Comparison of ENCODE assay signal across 30 mouse cellular contexts in the genomic region with DNA sequence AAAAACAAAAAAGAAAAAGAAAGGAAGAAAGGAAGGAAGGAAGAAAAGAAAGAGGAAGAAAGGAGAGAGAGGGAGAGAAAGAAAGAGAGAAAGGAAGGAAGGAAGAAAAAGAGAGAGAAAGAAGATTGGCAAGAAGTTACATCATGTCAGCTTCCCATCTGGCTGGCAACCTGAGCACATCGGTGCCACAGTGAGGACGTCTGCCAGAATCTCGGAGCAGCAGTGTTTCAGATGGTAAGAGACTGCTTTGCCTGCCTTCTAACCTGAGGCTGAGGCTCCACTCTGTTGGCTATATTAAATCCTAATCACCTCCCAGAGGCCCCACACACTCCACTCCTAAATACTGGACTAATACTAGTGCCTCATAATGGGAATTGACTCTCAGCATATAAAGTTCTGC. TPM values are rescaled to one million over a fixed set of nuclear protein-coding genes. Genes with fewer than 3 reads are reported as not detected.
DNase-seq lines count a peak whose midpoint lies in the region; ATAC-seq and TF ChIP-seq lines count a peak whose summit lies in the region.
"Had no signal": no experiment of that assay in that cellular context is flagged by ENCODE, and none has a peak within 500 bp of the region (broad histone marks: within the 10 kb centered on the region; RNA-seq: fewer than 3 reads in every experiment).

No protein-coding gene starts in this region.

- 66% methylated on average over 3 of the region's 3 CpGs for WGBS in midbrain, postnatal 0 days
- 88% methylated on average over 3 of the region's 3 CpGs for WGBS in midbrain, embryonic 11.5 days

- DNase-seq in cerebellum, postnatal 14 days: peak; percentile 48 to 60
- DNase-seq in frontal cortex, postnatal 10 days (ENCODE audit: low spot score in 2 of 2): no peak
- DNase-seq in midbrain, postnatal 0 days (ENCODE audit: low spot score): peak; percentile 45
- no peak for DNase-seq in midbrain, embryonic 11.5 days (ENCODE audit: low spot score, missing footprints)
- no peak for DNase-seq in gastrocnemius, postnatal 14 days
- DNase-seq: adrenal gland, postnatal 14 days; cerebellum, adult 2 months; forebrain, postnatal 0 days; gastrocnemius, postnatal 25 days; kidney, adult 2 months; kidney, postnatal 36 days; layer of hippocampus, postnatal 36 days; left cerebral cortex, postnatal 4 days; liver, postnatal 0 days; lung, postnatal 36 days; right cerebral cortex, postnatal 4 days; thymus, adult 18-20 months; thymus, postnatal 25 days had no signal

- H3K4me3 ChIP-seq in midbrain, postnatal 0 days (ENCODE audit: low read depth, low read length): no peak overlapping the region
- no peak overlapping the region for H3K4me3 ChIP-seq in midbrain, embryonic 11.5 days (ENCODE audit: low read depth, low read length)
- H3K4me3 ChIP-seq: erythroblast, embryonic 14.5 days; heart, embryonic 10.5 days; heart, embryonic 15.5 days; intestine, embryonic 15.5 days; liver, embryonic 12.5 days; midbrain, embryonic 12.5 days had no signal

- H3K36me3 ChIP-seq in midbrain, postnatal 0 days (ENCODE audit: insufficient read depth, low read length): 0 out of 2 replicates have a peak, but pooled peaks cover 4% of the 10 kb centered on the region
- no peaks in the 10 kb centered on the region for H3K36me3 ChIP-seq in midbrain, embryonic 11.5 days (ENCODE audit: control insufficient read depth, insufficient read depth, low read length)

- no peak overlapping the region for H3K4me2 ChIP-seq in midbrain, postnatal 0 days (ENCODE audit: low read depth, low read length, poor library complexity, severe bottlenecking)
- H3K4me2 ChIP-seq in midbrain, embryonic 11.5 days: no peak overlapping the region
- H3K4me2 ChIP-seq: heart, embryonic 15.5 days; hindbrain, embryonic 14.5 days; intestine, embryonic 15.5 days; liver, embryonic 12.5 days; midbrain, embryonic 12.5 days had no signal

- H3K4me1 ChIP-seq in midbrain, postnatal 0 days (ENCODE audit: insufficient read depth, low read length): no peaks in the 10 kb centered on the region
- H3K4me1 ChIP-seq in midbrain, embryonic 11.5 days (ENCODE audit: control insufficient read depth, insufficient read depth, low read length): no peaks in the 10 kb centered on the region; the same call in 1 of the 2 replicates
- H3K4me1 ChIP-seq: intestine, embryonic 15.5 days; liver, embryonic 12.5 days had no signal

- TF ChIP-seq CTCF in midbrain, postnatal 0 days (IDR thresholded peaks at IDR 0.05): no peak

- ATAC-seq in cerebellum, adult (ENCODE audit: insufficient number of reproducible peaks, low FRiP score, low TSS enrichment): no peak
- peak; percentile 51; the same call in 1 of the 2 replicates for ATAC-seq in frontal cortex, adult (ENCODE audit: low TSS enrichment)
- no peak for ATAC-seq in midbrain, postnatal 0 days (ENCODE audit: low FRiP score)
- ATAC-seq in midbrain, embryonic 11.5 days (ENCODE audit: low FRiP score): no peak
- ATAC-seq: forebrain, postnatal 0 days; intestine, embryonic 15.5 days; liver, embryonic 12.5 days; liver, postnatal 0 days; Patski had no signal

- no peaks in the 10 kb centered on the region for H3K9me3 ChIP-seq in midbrain, postnatal 0 days (ENCODE audit: low read length)
- H3K9me3 ChIP-seq in midbrain, embryonic 11.5 days (ENCODE audit: control insufficient read depth, low read length): no peaks in the 10 kb centered on the region
- H3K9me3 ChIP-seq: G1E; heart, embryonic 10.5 days; heart, embryonic 15.5 days; intestine, embryonic 15.5 days; liver, embryonic 12.5 days; midbrain, embryonic 12.5 days had no signal

- no peak overlapping the region for H3K9ac ChIP-seq in midbrain, postnatal 0 days (replicated peaks; ENCODE audit: low read length, poor library complexity, severe bottlenecking)
- no peak overlapping the region for H3K9ac ChIP-seq in midbrain, embryonic 11.5 days (ENCODE audit: low read length)
- H3K9ac ChIP-seq: forebrain, postnatal 0 days; heart, embryonic 15.5 days; hindbrain, embryonic 14.5 days; intestine, embryonic 15.5 days; liver, embryonic 12.5 days; liver, postnatal 0 days; midbrain, embryonic 12.5 days had no signal

- intact Hi-C loops in gastrocnemius, postnatal 14 days (cut with DNase I; ENCODE audit: low total_unique reads): no loop called here

- H3K27me3 ChIP-seq in midbrain, postnatal 0 days (ENCODE audit: insufficient read depth, low read length): no peaks in the 10 kb centered on the region
- H3K27me3 ChIP-seq in midbrain, embryonic 11.5 days (ENCODE audit: control insufficient read depth, insufficient read depth, low read length): no peaks in the 10 kb centered on the region
- H3K27me3 ChIP-seq: heart, embryonic 15.5 days; intestine, embryonic 15.5 days; liver, embryonic 12.5 days; midbrain, embryonic 12.5 days; Patski had no signal

- H3K27ac ChIP-seq in midbrain, postnatal 0 days (ENCODE audit: low read depth, low read length): no peak overlapping the region
- no peak overlapping the region for H3K27ac ChIP-seq in midbrain, embryonic 11.5 days (ENCODE audit: low read depth, low read length)
- H3K27ac ChIP-seq: heart, embryonic 10.5 days; heart, embryonic 15.5 days; hindbrain, embryonic 14.5 days; intestine, embryonic 15.5 days; liver, embryonic 12.5 days; midbrain, embryonic 12.5 days; stomach, postnatal 0 days had no signal

RNA-seq across cellular contexts. Expression of a gene that starts 15.6 kb away (rescaled TPM):
- total RNA-seq in midbrain, postnatal 0 days (2014; rRNA removed): 63.5 and 71.0 TPM in 2 replicates
- polyA plus RNA-seq in midbrain, postnatal 0 days (2015; fragmentation: Nextera tagmentation; extraction: Ambion mirVana): 91.9 and 100 TPM in 2 replicates
- polyA plus RNA-seq in midbrain, embryonic 11.5 days (2014; fragmentation: Nextera tagmentation; extraction: Ambion mirVana): 123 and 127 TPM in 2 replicates
- under 1 TPM; 0.88 to 0.89 TPM for total RNA-seq in gastrocnemius, postnatal 14 days (2021)

RNA-seq across cellular contexts. Expression of a gene that starts 57.2 kb away (rescaled TPM):
- 87.0 and 88.2 TPM in 2 replicates for total RNA-seq in midbrain, postnatal 0 days (2014; rRNA removed)
- polyA plus RNA-seq in midbrain, postnatal 0 days (2015; fragmentation: Nextera tagmentation; extraction: Ambion mirVana): 100 and 108 TPM in 2 replicates
- 142 and 147 TPM in 2 replicates for polyA plus RNA-seq in midbrain, embryonic 11.5 days (2014; fragmentation: Nextera tagmentation; extraction: Ambion mirVana)
- 10 to 100 TPM; 27.7 to 29.2 TPM for total RNA-seq in gastrocnemius, postnatal 14 days (2021)

Comparison
In these comparisons a context has a peak if more than half of its experiments do, and no peak if none do; other contexts are left out.
1. DNase-seq: peak in cerebellum, postnatal 14 days (2 of 2) and midbrain, postnatal 0 days (single experiment); none in frontal cortex, postnatal 10 days (0 of 2), midbrain, embryonic 11.5 days (single experiment) and gastrocnemius, postnatal 14 days (single experiment).
2. RNA of a gene that starts 15.6 kb away (total RNA-seq): 63.5 to 71.0 TPM in midbrain, postnatal 0 days; 0.88 to 0.89 TPM in gastrocnemius, postnatal 14 days; every median in the first group is over 10 times any median in the second.